Mouse (Mus musculus) bone marrow macrophage, adult 2 months (primary cell): ENCODE measurements around the gene Ptbp1. TPM values are rescaled to one million over a fixed set of nuclear protein-coding genes. Genes with fewer than 3 reads are reported as not detected.
"Not testable (repeated sequence)": the region's sequence is repeated elsewhere in the genome, so short reads cannot be mapped to it uniquely, and the experiment has no call there.

Source experiments
- H3K27ac ChIP-seq: 2 replicates; pipeline ENCODE4 v1.5.1; 2012; ENCODE audit warnings: low read depth, low read length; ENCODE audit not compliant: insufficient read depth
- H3K4me1 ChIP-seq: 2 replicates; pipeline ENCODE4 v1.6.1; 2012; ENCODE audit warnings: low read length; ENCODE audit not compliant: control insufficient read depth, insufficient read depth
- H3K4me3 ChIP-seq: 2 replicates; pipeline ENCODE4 v1.5.1; 2012; ENCODE audit warnings: mild to moderate bottlenecking, low read length, moderate library complexity; ENCODE audit not compliant: insufficient read depth
- CTCF ChIP-seq: IDR thresholded peaks from 2 replicates; pipeline ENCODE4 v1.5.1; 2012; ENCODE audit warnings: low read depth, mild to moderate bottlenecking, low read length, moderate library complexity
- POLR2A ChIP-seq: IDR thresholded peaks from 2 replicates; pipeline ENCODE4 v1.6.1; 2012; ENCODE audit warnings: mild to moderate bottlenecking, low read depth, low read length, borderline replicate concordance
- polyA plus RNA-seq: library from polyadenylated mRNA; stranded (reverse); fragments of >200 nt; gene quantifications from 2 replicates; pipeline ENCODE4 v1.2.4, GENCODE M21; 2012; ENCODE audit not compliant: missing spikeins, insufficient read depth, insufficient read length

The Ptbp1 gene
- polyA plus RNA-seq, 1 experiment = 141 TPM

GRCm38 (mm10) chr10:79877174-79877573, 22.9 kb downstream of the Ptbp1 start:
- H3K4me3 ChIP-seq = 0 out of 2 replicates have a peak overlapping the region, but pooled peaks have one; percentile 5
- TF ChIP-seq POLR2A = no peak
- TF ChIP-seq CTCF = no peak

GRCm38 (mm10) chr10:79877757-79878156, 23.5 kb downstream of the Ptbp1 start:
- Histone ChIP-seq H3K4me3 (peak overlapping the region; percentile 30), H3K27ac (peak overlapping the region; percentile 76), H3K4me1 (peaks cover 24% of the 10 kb centered on the region)
- TF ChIP-seq POLR2A (no peak), CTCF (no peak)

More at GRCm38 (mm10) chr10:79877174-79877573, 22.9 kb downstream of the Ptbp1 start:
- peak overlapping the region; percentile 76 for H3K27ac ChIP-seq
- H3K4me1 ChIP-seq = peaks cover 23% of the 10 kb centered on the region

DNA sequence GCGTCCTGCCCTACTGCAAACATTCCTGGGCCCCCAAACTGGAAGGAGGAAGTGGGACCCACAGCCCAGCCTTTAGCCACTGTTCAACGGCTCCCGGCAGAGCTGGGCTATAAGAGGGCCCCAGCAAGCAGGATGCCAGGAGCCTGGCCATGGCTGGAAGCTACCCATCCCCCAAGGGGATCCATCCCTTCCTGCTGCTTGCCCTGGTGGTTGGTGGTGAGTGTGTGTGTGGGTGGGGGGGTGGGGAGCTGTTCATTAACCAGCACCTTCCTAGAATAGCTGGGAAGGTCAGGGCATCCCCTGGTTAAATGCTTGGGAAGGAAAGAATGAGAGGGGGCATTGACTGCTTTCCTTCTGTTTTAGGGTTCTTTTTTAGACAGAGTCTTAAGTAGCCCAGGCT, 25.3 kb downstream of the Ptbp1 start:
- Histone ChIP-seq H3K27ac (no peak overlapping the region), H3K4me1 (peaks cover 40% of the 10 kb centered on the region), H3K4me3 (no peak overlapping the region)
- no peak for TF ChIP-seq POLR2A
- TF ChIP-seq CTCF = no peak

DNA sequence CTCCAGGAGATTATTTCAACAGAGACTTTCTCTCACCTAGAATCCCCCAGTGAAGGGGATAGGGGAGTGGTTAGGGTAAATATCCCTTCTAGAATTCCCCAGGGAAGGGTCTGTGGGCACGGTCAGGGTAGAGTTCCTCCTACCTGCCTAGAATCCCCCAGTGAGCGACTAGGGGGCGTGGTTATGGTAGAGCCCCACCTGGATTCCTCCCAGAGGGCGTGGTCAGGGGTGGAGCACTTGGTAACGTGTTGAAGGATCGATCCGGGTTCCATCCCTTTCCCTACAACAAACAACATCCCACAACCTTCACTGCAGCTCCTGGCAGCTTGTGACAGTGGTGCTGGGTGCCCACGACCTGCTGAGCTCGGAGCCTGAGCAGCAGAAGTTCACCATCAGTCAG, 26.5 kb downstream of the Ptbp1 start:
- Histone ChIP-seq H3K4me1 (peaks cover 46% of the 10 kb centered on the region), H3K27ac (no peak overlapping the region), H3K4me3 (no peak overlapping the region)
- no peak for TF ChIP-seq POLR2A
- TF ChIP-seq CTCF = no peak

DNA sequence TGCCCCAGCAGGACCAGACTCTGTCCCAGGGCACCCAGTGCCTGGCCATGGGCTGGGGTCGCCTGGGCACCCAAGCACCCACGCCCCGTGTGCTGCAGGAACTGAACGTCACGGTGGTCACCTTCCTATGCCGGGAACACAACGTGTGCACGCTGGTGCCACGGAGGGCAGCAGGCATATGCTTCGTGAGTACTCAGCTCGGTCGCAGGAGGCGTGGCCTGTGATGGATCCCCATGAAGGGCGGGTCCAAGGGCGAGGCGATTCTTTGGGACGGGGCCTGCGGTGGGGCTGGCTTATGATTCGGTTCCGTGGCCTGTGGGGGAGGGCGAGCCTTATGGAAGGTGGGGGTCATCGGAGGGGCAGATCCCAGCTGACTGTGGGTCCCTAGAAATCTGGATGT, 27.8 kb downstream of the Ptbp1 start:
- Histone ChIP-seq H3K4me3 (no peak overlapping the region), H3K27ac (no peak overlapping the region), H3K4me1 (peaks cover 40% of the 10 kb centered on the region)
- TF ChIP-seq POLR2A (no peak), CTCF (no peak)

GRCm38 (mm10) chr10:79883297-79884084, 29.3 kb downstream of the Ptbp1 start:
- TF ChIP-seq CTCF (peak; percentile 69), POLR2A (no peak)
- no peak overlapping the region for H3K27ac ChIP-seq
- H3K4me3 ChIP-seq = no peak overlapping the region
- peaks cover 33% of the 10 kb centered on the region for H3K4me1 ChIP-seq

- H3K4me3 ChIP-seq = no peak overlapping the region
- peaks cover 28% of the 10 kb centered on the region for H3K4me1 ChIP-seq
- TF ChIP-seq CTCF = no peak
- no peak for TF ChIP-seq POLR2A
- no peak overlapping the region for H3K27ac ChIP-seq
Observed at GRCm38 (mm10) chr10:79884446-79884845, 30.2 kb downstream of the Ptbp1 start.

GRCm38 (mm10) chr10:79884938-79885337, 30.7 kb downstream of the Ptbp1 start:
- not testable (repeated sequence) for H3K27ac ChIP-seq

GRCm38 (mm10) chr10:79886054-79886453, 31.8 kb downstream of the Ptbp1 start, which contains the start of gene Elane:
TSS of gene Elane (plus strand) at chr10:79886247.
- H3K4me1 ChIP-seq = peaks cover 30% of the 10 kb centered on the region
- TF ChIP-seq POLR2A (no peak), CTCF (no peak)
- no peak within 1 kb of the TSS for H3K4me3 ChIP-seq
- H3K27ac ChIP-seq = no peak within 1 kb of the TSS

More at GRCm38 (mm10) chr10:79884938-79885337, 30.7 kb downstream of the Ptbp1 start:
- peaks cover 28% of the 10 kb centered on the region for H3K4me1 ChIP-seq
- not testable (repeated sequence) for H3K4me3 ChIP-seq

- Histone ChIP-seq H3K4me1 (peaks cover 30% of the 10 kb centered on the region), H3K4me3 (no peak overlapping the region), H3K27ac (no peak overlapping the region)
- TF ChIP-seq CTCF (no peak), POLR2A (no peak)
Observed at GRCm38 (mm10) chr10:79886611-79887010, 32.4 kb downstream of the Ptbp1 start.
